Mouse (Mus musculus): ENCODE measurements around the gene Acp6. TPM values are rescaled to one million over a fixed set of nuclear protein-coding genes. Genes with fewer than 3 reads are reported as not detected.
"Not testable (repeated sequence)": the region's sequence is repeated elsewhere in the genome, so short reads cannot be mapped to it uniquely, and the experiment has no call there.

The Acp6 gene
- total and polyA plus RNA-seq, 3 experiments: 10.8 to 12.5 (median 12.1) TPM

DNA sequence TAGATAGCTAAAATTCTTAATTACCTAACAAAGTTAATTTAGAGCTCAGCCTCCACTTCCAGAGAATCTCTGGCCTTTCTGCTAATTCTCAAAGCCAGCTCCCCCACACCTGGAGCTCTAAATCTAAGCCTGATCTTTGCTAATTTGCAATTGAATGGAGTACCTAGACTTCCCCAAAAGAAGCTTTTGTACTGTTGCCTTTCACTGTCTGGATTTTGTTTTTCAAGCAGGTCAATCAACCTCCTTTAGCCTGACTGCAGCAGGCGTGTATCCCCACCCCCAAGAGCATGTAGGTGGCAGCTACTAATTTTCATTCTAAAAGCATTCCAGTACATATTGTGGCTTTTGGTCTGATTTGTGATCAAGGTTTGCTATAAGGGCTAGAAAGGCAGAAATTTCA is 20.9 kb upstream of the Acp6 start:
- H3K36me3 ChIP-seq (replicated peaks in 1 of 2; ENCODE audit: control insufficient read depth in 1 of 2, insufficient read depth in 1 of 2, low read length in 1 of 2); DNase-seq (ENCODE audit: extremely low read depth); H3K4me2 ChIP-seq (ENCODE audit: insufficient read depth, low read depth, poor library complexity, severe bottlenecking); H3K9ac ChIP-seq (ENCODE audit: insufficient read depth, low read depth); H3K27me3 ChIP-seq (replicated peaks); dilution Hi-C loops (cut with MboI; ENCODE audit: extremely low pct_ligation_motif_present, extremely low pct_unique_long_range_greater_than_20kb, low sequenced_read_pairs); H3K27ac ChIP-seq (ENCODE audit: insufficient read depth, low read depth); H3K79me2 ChIP-seq (replicated peaks; ENCODE audit: control insufficient read depth, extremely low read depth, insufficient read depth, poor library complexity, severe bottlenecking); in situ Hi-C loops (cut with MboI; ENCODE audit: low pct_ligation_motif_present, low pct_unique_long_range_greater_than_20kb, low sequenced_read_pairs); H3K9me3 ChIP-seq (replicated peaks; ENCODE audit: low read length); H3K4me1 ChIP-seq (ENCODE audit: control insufficient read depth in 1 of 2, insufficient read depth in 2 of 2); H3K4me3 ChIP-seq (replicated peaks in 1 of 3; ENCODE audit: low read depth in 2 of 3, low read length in 2 of 3, poor library complexity in 1 of 3): not testable (repeated sequence)

DNA sequence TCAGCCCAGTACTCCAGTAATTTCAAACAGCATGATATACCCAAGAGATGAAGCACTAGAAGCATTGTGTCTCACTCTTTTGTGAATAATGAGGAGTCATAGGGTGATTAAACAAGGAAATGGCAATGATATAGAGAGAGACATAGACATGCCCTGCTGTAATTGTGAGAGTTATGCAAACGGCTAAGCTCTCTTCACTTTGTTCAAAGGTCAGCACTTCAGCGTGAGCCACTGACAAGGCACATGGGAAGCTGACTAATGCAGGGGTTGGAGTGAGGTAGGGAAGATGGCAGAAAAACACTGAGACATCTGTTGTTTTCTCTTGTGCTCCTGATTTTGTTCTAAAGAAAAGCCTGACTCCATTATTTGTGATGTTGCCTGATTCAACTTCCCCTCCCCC is 7.5 kb upstream of the Acp6 start:
- H3K4me3 ChIP-seq (replicated peaks in 1 of 3; ENCODE audit: low read depth in 2 of 3, low read length in 2 of 3, poor library complexity in 1 of 3): no peak overlapping the region
- no peak overlapping the region for H3K4me2 ChIP-seq (ENCODE audit: insufficient read depth, low read depth, poor library complexity, severe bottlenecking)
- no peaks in the 10 kb centered on the region for H3K9me3 ChIP-seq (replicated peaks; ENCODE audit: low read length)
- DNase-seq (ENCODE audit: extremely low read depth): no peak
- no peaks in the 10 kb centered on the region for H3K36me3 ChIP-seq (replicated peaks in 1 of 2; ENCODE audit: control insufficient read depth in 1 of 2, insufficient read depth in 1 of 2, low read length in 1 of 2)
- no peak overlapping the region for H3K9ac ChIP-seq (ENCODE audit: insufficient read depth, low read depth)
- H3K4me1 ChIP-seq (ENCODE audit: control insufficient read depth in 1 of 2, insufficient read depth in 2 of 2): no peaks in the 10 kb centered on the region
- TF ChIP-seq TBP (conservative IDR thresholded peaks at IDR 0.05; ENCODE audit: low read depth, low read length): no peak
- no peak for TF ChIP-seq MAFK (IDR thresholded peaks at IDR 0.05; ENCODE audit: insufficient replicate concordance, low read length)
- TF ChIP-seq EP300 (IDR thresholded peaks at IDR 0.05; ENCODE audit: low read length): no peak
- TF ChIP-seq GABPA (IDR thresholded peaks at IDR 0.05; ENCODE audit: insufficient replicate concordance, low read depth, low read length): no peak
- no peak for TF ChIP-seq KAT2A (IDR thresholded peaks at IDR 0.05; ENCODE audit: insufficient replicate concordance, low read length)
- TF ChIP-seq JUND (conservative IDR thresholded peaks at IDR 0.05; ENCODE audit: low read depth, low read length): no peak
- no peak for TF ChIP-seq MXI1 (IDR thresholded peaks at IDR 0.05; ENCODE audit: low read depth, low read length)
- TF ChIP-seq IRF4 (IDR thresholded peaks at IDR 0.05; ENCODE audit: low read depth, low read length): no peak
- TF ChIP-seq ETS1 (conservative IDR thresholded peaks at IDR 0.05; ENCODE audit: low read depth, low read length): no peak
- TF ChIP-seq HCFC1 (IDR thresholded peaks at IDR 0.05; ENCODE audit: low read depth, low read length): no peak
- no peak for TF ChIP-seq MEF2A (IDR thresholded peaks at IDR 0.05; ENCODE audit: borderline replicate concordance, low read depth, low read length)
- no peak for TF ChIP-seq PAX5 (IDR thresholded peaks at IDR 0.05; ENCODE audit: low read length)
- TF ChIP-seq JUN (IDR thresholded peaks at IDR 0.05; ENCODE audit: insufficient read depth, low read depth, low read length): no peak
- TF ChIP-seq TCF12 (IDR thresholded peaks at IDR 0.05; ENCODE audit: low read depth, low read length): no peak
- no peak for TF ChIP-seq ZMIZ1 (IDR thresholded peaks at IDR 0.05; ENCODE audit: low read depth, low read length)
- no peak for TF ChIP-seq SIN3A (IDR thresholded peaks at IDR 0.05; ENCODE audit: low read length)
- no peak for TF ChIP-seq NRF1 (IDR thresholded peaks at IDR 0.05; ENCODE audit: low read depth, low read length)
- no peaks in the 10 kb centered on the region for H3K79me2 ChIP-seq (replicated peaks; ENCODE audit: control insufficient read depth, extremely low read depth, insufficient read depth, poor library complexity, severe bottlenecking)
- H3K27me3 ChIP-seq (replicated peaks): no peaks in the 10 kb centered on the region
- H3K27ac ChIP-seq (ENCODE audit: insufficient read depth, low read depth): no peak overlapping the region
- dilution Hi-C loops (cut with MboI; ENCODE audit: extremely low pct_ligation_motif_present, extremely low pct_unique_long_range_greater_than_20kb, low sequenced_read_pairs) (no loop called here), in situ Hi-C loops (cut with MboI; ENCODE audit: low pct_ligation_motif_present, low pct_unique_long_range_greater_than_20kb, low sequenced_read_pairs) (no loop called here)
